Mouse (Mus musculus) embryonic facial prominence, embryonic 12.5 days (tissue): Measurements from ENCODE around the gene Slc35c1. TPM values are rescaled to one million over a fixed set of nuclear protein-coding genes. Genes with fewer than 3 reads are reported as not detected.
A peak's percentile ranks its signal among the peaks of the same experiment; 100 is the strongest.

ENCODE experiments used
- ATAC-seq: fragments of 200-750 bp; cut with Nextera tagmentation; 2 replicates; pipeline ENCODE4 v1.8.0; 2017; ENCODE audit not compliant: insufficient number of reproducible peaks, insufficient read depth, low FRiP score, low TSS enrichment
- H3K27ac ChIP-seq: fragments of 300-500 bp; sonication (generic); 2 replicates; pipeline ENCODE4 v1.5.1; 2016; ENCODE audit warnings: mild to moderate bottlenecking
- H3K27me3 ChIP-seq: fragments of 300-500 bp; sonication (generic); 2 replicates; pipeline ENCODE4 v1.6.1; 2016; ENCODE audit warnings: mild to moderate bottlenecking, moderate library complexity
- H3K36me3 ChIP-seq: fragments of 300-500 bp; sonication (generic); 2 replicates; pipeline ENCODE4 v1.6.1; 2016; ENCODE audit warnings: mild to moderate bottlenecking
- H3K4me1 ChIP-seq: fragments of 300-500 bp; sonication (generic); 2 replicates; pipeline ENCODE4 v1.6.1; 2016
- H3K4me2 ChIP-seq: fragments of 300-500 bp; sonication (generic); replicated peaks from 2 replicates; pipeline ENCODE4 v1.6.1; 2016; ENCODE audit warnings: mild to moderate bottlenecking, moderate library complexity
- H3K4me3 ChIP-seq: fragments of 300-500 bp; sonication (generic); 2 replicates; pipeline ENCODE4 v1.5.1; 2016; ENCODE audit warnings: mild to moderate bottlenecking
- H3K9ac ChIP-seq: fragments of 300-500 bp; sonication (generic); 2 replicates; pipeline ENCODE4 v1.6.1; 2016; ENCODE audit warnings: mild to moderate bottlenecking, moderate library complexity
- H3K9me3 ChIP-seq: fragments of 300-500 bp; sonication (generic); 2 replicates; pipeline ENCODE4 v1.6.1; 2016; ENCODE audit warnings: mild to moderate bottlenecking, moderate library complexity
- WGBS: fragments of 180-500 bp; shearing (Covaris S2); methylation state at CpG from one replicate; pipeline ENCODE4 v1.1.7; 2016; 5-methylcytosine and 5-hydroxymethylcytosine counted together
- polyA plus RNA-seq: library from polyadenylated mRNA; unstranded; fragments of >200 nt; fragmentation: Nextera tagmentation; extraction: Ambion mirVana; gene quantifications from 2 replicates; pipeline ENCODE4 v1.2.1, GENCODE M21; 2016

The Slc35c1 gene
- polyA plus RNA-seq, 1 experiment from 2014 or later, result 10.2 TPM

GRCm38 (mm10) chr2:92474920-92475319 lies 14.6 kb upstream of the Slc35c1 start:
- Histone ChIP-seq H3K4me1 (peaks cover 5% of the 10 kb centered on the region; the same call in 1 of the 2 replicates), H3K36me3 (no peaks in the 10 kb centered on the region), H3K9ac (no peak overlapping the region), H3K27me3 (no peaks in the 10 kb centered on the region), H3K4me3 (no peak overlapping the region), H3K27ac (no peak overlapping the region), H3K4me2 (no peak overlapping the region), H3K9me3 (no peaks in the 10 kb centered on the region)
- no peak for ATAC-seq
- WGBS, result 86% methylated on average over 3 of the region's 3 CpGs

DNA sequence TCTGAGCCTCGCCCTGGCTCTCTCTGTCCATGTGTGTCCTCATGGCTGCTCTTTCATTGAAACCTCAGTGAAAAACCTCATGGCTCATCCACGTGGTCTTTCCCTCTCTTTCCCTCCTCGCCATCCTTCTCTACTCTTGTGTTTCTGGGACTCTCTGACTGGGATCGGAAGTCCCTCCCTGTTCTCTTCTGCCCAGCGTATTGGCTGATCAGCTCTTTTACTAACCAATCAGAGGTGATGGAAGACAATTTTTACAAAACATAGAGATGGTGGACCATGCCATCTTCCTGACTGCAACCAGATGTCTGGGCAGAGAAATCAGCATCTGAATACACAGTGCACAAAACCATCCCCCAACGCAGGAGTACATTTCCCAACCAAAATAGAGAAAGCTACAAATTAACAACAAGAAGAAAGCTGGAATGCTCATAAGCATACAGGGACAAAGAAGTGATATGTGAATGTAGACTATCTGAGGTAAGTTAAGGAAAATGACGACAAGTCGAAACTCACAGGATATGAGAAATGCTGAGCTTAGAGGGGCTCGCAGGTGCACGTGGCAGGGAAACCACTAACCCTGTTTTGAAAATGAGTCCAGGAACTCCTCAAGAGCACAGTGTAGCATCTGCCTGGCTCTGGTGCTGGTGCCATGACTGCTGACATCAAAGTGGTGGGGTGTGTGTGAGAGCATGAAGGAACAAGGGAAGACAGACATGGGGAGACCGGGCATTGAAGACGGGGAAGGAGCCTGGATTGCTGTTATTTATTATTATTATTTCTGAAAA lies 11.7 kb upstream of the Slc35c1 start:
- no peaks in the 10 kb centered on the region for H3K4me1 ChIP-seq
- H3K27ac ChIP-seq, result no peak overlapping the region
- no peak for ATAC-seq
- no peaks in the 10 kb centered on the region for H3K36me3 ChIP-seq
- H3K4me3 ChIP-seq, result no peak overlapping the region
- H3K9me3 ChIP-seq, result no peaks in the 10 kb centered on the region
- H3K4me2 ChIP-seq, result no peak overlapping the region
- no peak overlapping the region for H3K9ac ChIP-seq
- 78% methylated on average over 12 of the region's 12 CpGs for WGBS
- H3K27me3 ChIP-seq, result no peaks in the 10 kb centered on the region

- H3K4me2 ChIP-seq, result no peak overlapping the region
- H3K4me3 ChIP-seq, result no peak overlapping the region
- no peaks in the 10 kb centered on the region for H3K36me3 ChIP-seq
- H3K9ac ChIP-seq, result no peak overlapping the region
- no peak overlapping the region for H3K27ac ChIP-seq
- H3K27me3 ChIP-seq, result peaks cover 28% of the 10 kb centered on the region
- no peaks in the 10 kb centered on the region for H3K9me3 ChIP-seq
- ATAC-seq, result no peak
- 73% methylated on average over 3 of the region's 3 CpGs for WGBS
- H3K4me1 ChIP-seq, result no peaks in the 10 kb centered on the region
Measured at GRCm38 (mm10) chr2:92464690-92465089, 4.4 kb upstream of the Slc35c1 start.

- no peaks in the 10 kb centered on the region for H3K36me3 ChIP-seq
- 79% methylated on average over 1 of the region's 1 CpGs for WGBS
- H3K4me1 ChIP-seq, result peaks cover 27% of the 10 kb centered on the region
- no peak overlapping the region for H3K4me2 ChIP-seq
- no peak overlapping the region for H3K27ac ChIP-seq
- H3K9me3 ChIP-seq, result no peaks in the 10 kb centered on the region
- peaks cover 28% of the 10 kb centered on the region for H3K27me3 ChIP-seq
- H3K9ac ChIP-seq, result no peak overlapping the region
- no peak for ATAC-seq
- H3K4me3 ChIP-seq, result no peak overlapping the region
Measured at GRCm38 (mm10) chr2:92461215-92461614, 877 bp upstream of the Slc35c1 start.

- H3K9me3 ChIP-seq, result no peaks in the 10 kb centered on the region
- H3K36me3 ChIP-seq, result peaks cover 3% of the 10 kb centered on the region
- peak; percentile 75 for ATAC-seq
- H3K4me3 ChIP-seq, result peak overlapping the region; percentile 85
- WGBS, result under 1% methylated on average over 55 of the region's 55 CpGs
- 0 out of 2 replicates have a peak overlapping the region, but pooled peaks have one; percentile 17 for H3K27ac ChIP-seq
- peak overlapping the region; percentile 68 for H3K9ac ChIP-seq
- peaks cover 31% of the 10 kb centered on the region for H3K4me1 ChIP-seq
- peak overlapping the region; percentile 95 for H3K4me2 ChIP-seq
- H3K27me3 ChIP-seq, result peaks cover 28% of the 10 kb centered on the region
Measured at GRCm38 (mm10) chr2:92459141-92459920, 1.0 kb downstream of the Slc35c1 start.

- H3K9ac ChIP-seq, result peak overlapping the region; percentile 68
- 72% methylated on average over 13 of the region's 13 CpGs for WGBS
- H3K4me2 ChIP-seq, result peak overlapping the region; percentile 95
- H3K4me1 ChIP-seq, result peaks cover 31% of the 10 kb centered on the region
- H3K27me3 ChIP-seq, result peaks cover 28% of the 10 kb centered on the region
- H3K36me3 ChIP-seq, result peaks cover 10% of the 10 kb centered on the region
- no peaks in the 10 kb centered on the region for H3K9me3 ChIP-seq
- no peak for ATAC-seq
- H3K4me3 ChIP-seq, result peak overlapping the region; percentile 85
- H3K27ac ChIP-seq, result no peak overlapping the region
Measured at GRCm38 (mm10) chr2:92458481-92458880, 1.9 kb downstream of the Slc35c1 start.

DNA sequence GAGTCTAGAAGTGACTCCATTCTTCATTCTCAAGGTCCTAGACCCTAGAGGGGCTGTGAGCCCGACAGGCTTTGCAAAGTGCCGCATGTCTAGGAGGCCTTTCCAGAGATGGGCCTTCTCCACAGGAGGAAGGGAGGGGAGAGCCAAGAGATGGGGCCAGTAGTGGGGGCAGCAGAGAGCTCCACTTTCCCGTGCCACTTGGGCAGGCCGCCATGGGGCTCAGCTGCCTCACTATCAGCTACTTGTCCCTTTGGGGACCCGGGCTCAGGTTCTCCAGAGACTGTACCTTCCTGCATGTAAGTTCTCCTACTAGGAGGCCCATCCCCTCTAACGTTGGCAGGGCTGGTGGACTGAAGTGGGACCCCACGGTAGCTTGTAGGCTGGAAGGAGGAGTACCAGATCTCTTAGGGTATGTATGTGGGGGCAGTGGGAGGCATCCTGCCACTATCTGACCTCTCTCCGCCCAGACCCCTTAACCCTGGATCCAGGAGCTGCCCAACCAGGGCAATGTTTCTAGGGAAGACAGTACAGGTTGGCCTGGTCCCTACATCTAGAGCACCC lies 3.3 kb downstream of the Slc35c1 start:
- Histone ChIP-seq H3K27me3 (peaks cover 19% of the 10 kb centered on the region), H3K4me2 (peak overlapping the region; percentile 12; the same call in 1 of the 2 replicates), H3K9me3 (no peaks in the 10 kb centered on the region), H3K4me3 (no peak overlapping the region), H3K4me1 (peaks cover 31% of the 10 kb centered on the region), H3K27ac (no peak overlapping the region), H3K36me3 (peaks cover 19% of the 10 kb centered on the region), H3K9ac (no peak overlapping the region)
- 77% methylated on average over 8 of the region's 8 CpGs for WGBS
- ATAC-seq, result no peak

DNA sequence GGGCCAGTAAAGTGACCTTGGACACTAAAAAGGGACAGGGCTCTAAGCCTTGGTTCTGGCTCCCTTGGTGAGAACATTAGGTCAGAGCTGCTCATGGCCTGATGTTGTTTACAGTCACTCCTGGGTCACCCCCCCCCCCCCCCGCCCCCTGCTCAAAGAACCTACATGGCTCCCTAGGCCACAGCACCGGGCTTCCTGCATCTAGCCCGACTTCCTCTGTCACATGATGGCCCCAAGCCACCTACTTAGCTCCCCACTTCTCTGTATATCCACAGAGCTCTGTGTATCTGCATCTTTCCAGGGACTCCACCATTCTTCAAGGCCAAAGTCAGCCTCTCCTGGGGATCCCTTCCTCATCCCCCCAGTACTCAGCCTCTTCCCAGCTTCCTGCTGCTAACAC lies 4.6 kb downstream of the Slc35c1 start:
- Histone ChIP-seq H3K27ac (no peak overlapping the region), H3K27me3 (peaks cover 6% of the 10 kb centered on the region), H3K9ac (no peak overlapping the region), H3K9me3 (no peaks in the 10 kb centered on the region), H3K4me3 (no peak overlapping the region), H3K4me1 (peaks cover 31% of the 10 kb centered on the region), H3K4me2 (no peak overlapping the region), H3K36me3 (peaks cover 19% of the 10 kb centered on the region)
- WGBS, result 48% methylated on average over 2 of the region's 3 CpGs
- no peak for ATAC-seq

- 88% methylated on average over 11 of the region's 11 CpGs for WGBS
- Histone ChIP-seq H3K4me2 (no peak overlapping the region), H3K9me3 (no peaks in the 10 kb centered on the region), H3K4me3 (no peak overlapping the region), H3K9ac (no peak overlapping the region), H3K36me3 (peaks cover 19% of the 10 kb centered on the region), H3K27ac (no peak overlapping the region), H3K4me1 (peaks cover 31% of the 10 kb centered on the region), H3K27me3 (no peaks in the 10 kb centered on the region)
- ATAC-seq, result no peak
Measured at GRCm38 (mm10) chr2:92454166-92454565, 6.2 kb downstream of the Slc35c1 start.

DNA sequence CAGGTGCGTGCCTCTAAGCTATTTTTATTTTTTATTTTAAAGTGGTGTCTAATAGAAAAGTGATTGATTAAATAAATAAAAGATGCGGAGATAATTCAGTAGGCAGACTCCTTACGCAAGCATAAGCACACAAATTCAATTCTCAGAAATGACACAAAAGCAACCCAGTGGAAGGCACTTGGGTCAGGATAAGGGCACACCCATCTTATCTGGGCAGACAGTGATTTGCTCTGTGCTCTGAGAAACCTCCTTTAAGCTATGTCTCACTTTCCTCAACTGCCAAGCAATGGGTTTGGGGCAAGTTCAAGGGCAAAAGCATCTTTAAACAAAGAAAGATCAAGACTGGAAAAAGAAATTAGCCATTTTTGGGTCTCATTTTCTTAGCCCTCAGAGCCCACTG lies 9.2 kb downstream of the Slc35c1 start:
- no peak overlapping the region for H3K9ac ChIP-seq
- H3K27ac ChIP-seq, result no peak overlapping the region
- no peaks in the 10 kb centered on the region for H3K27me3 ChIP-seq
- H3K4me1 ChIP-seq, result peaks cover 4% of the 10 kb centered on the region; the same call in 1 of the 2 replicates
- no peaks in the 10 kb centered on the region for H3K9me3 ChIP-seq
- peaks cover 19% of the 10 kb centered on the region for H3K36me3 ChIP-seq
- H3K4me2 ChIP-seq, result no peak overlapping the region
- no peak overlapping the region for H3K4me3 ChIP-seq
- 92% methylated on average over 3 of the region's 3 CpGs for WGBS
- ATAC-seq, result no peak

DNA sequence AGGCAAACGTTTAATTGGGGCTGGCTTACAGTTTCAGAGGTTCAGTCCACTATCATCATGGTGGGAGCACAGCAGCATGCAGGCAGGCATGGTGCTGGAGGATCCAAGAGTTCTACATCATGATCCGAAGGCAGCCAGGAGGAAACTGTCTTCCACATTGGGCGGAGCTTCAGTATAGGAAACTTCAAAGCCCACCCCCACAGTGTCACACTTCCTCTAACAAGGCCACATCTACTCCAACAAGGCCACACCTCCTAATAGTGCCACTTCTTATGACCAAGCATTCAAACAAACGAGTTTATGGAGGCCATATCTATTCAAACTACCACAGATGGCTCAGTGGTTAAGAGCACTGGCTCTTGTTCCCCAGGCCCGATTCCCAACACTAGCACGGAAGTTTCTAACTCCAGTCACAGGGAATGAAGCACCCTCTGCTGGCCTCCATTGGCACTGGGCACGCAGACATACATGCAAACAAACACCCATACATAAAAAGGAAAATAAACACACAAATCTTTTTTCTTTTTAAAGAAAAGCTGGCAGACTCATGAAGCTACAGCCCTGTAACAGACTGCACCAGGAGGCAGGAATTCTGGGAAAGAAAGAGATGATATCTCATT lies 13.1 kb downstream of the Slc35c1 start:
- H3K4me1 ChIP-seq, result no peaks in the 10 kb centered on the region
- no peak overlapping the region for H3K27ac ChIP-seq
- no peak overlapping the region for H3K4me2 ChIP-seq
- no peak overlapping the region for H3K9ac ChIP-seq
- no peaks in the 10 kb centered on the region for H3K9me3 ChIP-seq
- no peaks in the 10 kb centered on the region for H3K27me3 ChIP-seq
- ATAC-seq, result no peak
- H3K4me3 ChIP-seq, result no peak overlapping the region
- no peaks in the 10 kb centered on the region for H3K36me3 ChIP-seq
- WGBS, result 67% methylated on average over 7 of the region's 7 CpGs
